Mouse (Mus musculus) induced T-regulatory cell, adult 2 months (primary cell): ENCODE measurements around the gene Trpc7.
A peak's percentile ranks its signal among the peaks of the same experiment; 100 is the strongest.

Experiments used
- DNase-seq: peaks from one replicate; pipeline ENCODE4 v3.0.0-alpha.2; 2012; ENCODE audit warnings: low read depth

The Trpc7 gene

GRCm38 (mm10) chr13:56746739-56747532 lies 148.9 kb downstream of the Trpc7 start:
- DNase-seq, result no peak

GRCm38 (mm10) chr13:56742325-56742901 lies 153.4 kb downstream of the Trpc7 start:
- no peak for DNase-seq

- DNase-seq, result no peak
Measured at GRCm38 (mm10) chr13:56741691-56742090, 154.1 kb downstream of the Trpc7 start.

- DNase-seq, result no peak
Measured at GRCm38 (mm10) chr13:56740496-56740895, 155.3 kb downstream of the Trpc7 start.

- DNase-seq, result no peak
Measured at GRCm38 (mm10) chr13:56739556-56739955, 156.2 kb downstream of the Trpc7 start.

GRCm38 (mm10) chr13:56735212-56735875 lies 160.4 kb downstream of the Trpc7 start:
- peak; percentile 29 for DNase-seq

GRCm38 (mm10) chr13:56734617-56735016 lies 161.2 kb downstream of the Trpc7 start:
- no peak for DNase-seq

GRCm38 (mm10) chr13:56729046-56729445 lies 166.7 kb downstream of the Trpc7 start:
- DNase-seq, result no peak

GRCm38 (mm10) chr13:56726551-56726950 lies 169.2 kb downstream of the Trpc7 start:
- no peak for DNase-seq
